Mouse (Mus musculus) stomach, embryonic 14.5 days (tissue): ENCODE results near the gene Sorcs2. TPM values are rescaled to one million over a fixed set of nuclear protein-coding genes. Genes with fewer than 3 reads are reported as not detected.

Experiments
- ATAC-seq: fragments of 200-750 bp; cut with Nextera tagmentation; 2 replicates; pipeline ENCODE4 v1.8.0; 2017; ENCODE audit warnings: low read depth, moderate TSS enrichment; ENCODE audit not compliant: insufficient number of reproducible peaks, insufficient read depth, low FRiP score
- H3K27ac ChIP-seq: fragments of 300-500 bp; sonication (generic); 2 replicates; pipeline ENCODE4 v1.5.1; 2014; ENCODE audit warnings: mild to moderate bottlenecking, low read length, moderate library complexity, mixed read lengths
- H3K27me3 ChIP-seq: fragments of 300-500 bp; sonication (generic); 2 replicates; pipeline ENCODE4 v1.6.1; 2014; ENCODE audit warnings: low read length, control low read depth, mixed read lengths; ENCODE audit not compliant: control insufficient read depth, insufficient read depth
- H3K36me3 ChIP-seq: fragments of 300-500 bp; sonication (generic); 2 replicates; pipeline ENCODE4 v1.6.1; 2014; ENCODE audit warnings: mild to moderate bottlenecking, control low read depth, low read length, moderate library complexity, mixed read lengths; ENCODE audit not compliant: control insufficient read depth, insufficient read depth
- H3K4me1 ChIP-seq: fragments of 300-500 bp; sonication (generic); 2 replicates; pipeline ENCODE4 v1.6.1; 2014; ENCODE audit warnings: low read length, control low read depth, mixed read lengths; ENCODE audit not compliant: control insufficient read depth, insufficient read depth
- H3K4me2 ChIP-seq: fragments of 300-500 bp; sonication (generic); replicated peaks from 2 replicates; pipeline ENCODE4 v1.6.1; 2014; ENCODE audit warnings: low read depth, low read length, control low read depth
- H3K4me3 ChIP-seq: fragments of 300-500 bp; sonication (generic); 2 replicates; pipeline ENCODE4 v1.5.1; 2014; ENCODE audit warnings: low read depth, low read length, control low read depth
- H3K9ac ChIP-seq: fragments of 300-500 bp; sonication (generic); replicated peaks from 2 replicates; pipeline ENCODE4 v1.6.1; 2014; ENCODE audit warnings: low read depth, mild to moderate bottlenecking, control low read depth, low read length, moderate library complexity, mixed read lengths
- H3K9me3 ChIP-seq: fragments of 300-500 bp; sonication (generic); 2 replicates; pipeline ENCODE4 v1.6.1; 2016; ENCODE audit warnings: low read depth, low read length, control low read depth; ENCODE audit not compliant: control insufficient read depth
- WGBS: fragments of 180-500 bp; shearing (Covaris S2); extraction: QIAGEN DNeasy Blood & Tissue Kit; methylation state at CpG from one replicate; pipeline ENCODE4 v1.1.7; 2014; 5-methylcytosine and 5-hydroxymethylcytosine counted together
- polyA plus RNA-seq: library from polyadenylated mRNA; unstranded; fragments of >200 nt; fragmentation: Nextera tagmentation; extraction: Ambion mirVana; gene quantifications from 2 replicates; pipeline ENCODE4 v1.2.1, GENCODE M21; 2014

Sorcs2 gene
- polyA plus RNA-seq, 1 experiment from 2014 or later, result 14.5 TPM

GRCm38 (mm10) chr5:35981341-35981740, 416.6 kb downstream of the Sorcs2 start:
- Histone ChIP-seq H3K4me3 (no peak overlapping the region), H3K36me3 (peaks cover 39% of the 10 kb centered on the region)
- 86% methylated on average over 5 of the region's 5 CpGs for WGBS

GRCm38 (mm10) chr5:35980542-35980941, 417.4 kb downstream of the Sorcs2 start:
- no peak for ATAC-seq
- no peak overlapping the region for H3K4me3 ChIP-seq
- H3K36me3 ChIP-seq, result peaks cover 43% of the 10 kb centered on the region
- no peak overlapping the region for H3K9ac ChIP-seq
- H3K9me3 ChIP-seq, result no peaks in the 10 kb centered on the region
- H3K4me1 ChIP-seq, result no peaks in the 10 kb centered on the region
- no peak overlapping the region for H3K27ac ChIP-seq
- WGBS, result 87% methylated on average over 5 of the region's 5 CpGs
- H3K27me3 ChIP-seq, result no peaks in the 10 kb centered on the region
- no peak overlapping the region for H3K4me2 ChIP-seq

More at GRCm38 (mm10) chr5:35981341-35981740, 416.6 kb downstream of the Sorcs2 start:
- ATAC-seq, result no peak
- Histone ChIP-seq H3K27me3 (no peaks in the 10 kb centered on the region), H3K9ac (no peak overlapping the region), H3K4me2 (no peak overlapping the region), H3K27ac (no peak overlapping the region), H3K4me1 (no peaks in the 10 kb centered on the region), H3K9me3 (no peaks in the 10 kb centered on the region)

GRCm38 (mm10) chr5:35975681-35976080, 422.3 kb downstream of the Sorcs2 start:
- no peak overlapping the region for H3K27ac ChIP-seq
- H3K36me3 ChIP-seq, result peaks cover 21% of the 10 kb centered on the region
- no peak overlapping the region for H3K4me3 ChIP-seq
- no peaks in the 10 kb centered on the region for H3K27me3 ChIP-seq
- no peak for ATAC-seq
- no peak overlapping the region for H3K9ac ChIP-seq
- no peaks in the 10 kb centered on the region for H3K9me3 ChIP-seq
- peaks cover 32% of the 10 kb centered on the region for H3K4me1 ChIP-seq
- WGBS, result 10% methylated on average over 5 of the region's 5 CpGs
- no peak overlapping the region for H3K4me2 ChIP-seq

- Histone ChIP-seq H3K27ac (peak overlapping the region; percentile 87), H3K36me3 (peaks cover 22% of the 10 kb centered on the region), H3K4me2 (no peak overlapping the region), H3K4me3 (no peak overlapping the region), H3K4me1 (peaks cover 42% of the 10 kb centered on the region), H3K27me3 (no peaks in the 10 kb centered on the region), H3K9me3 (no peaks in the 10 kb centered on the region), H3K9ac (no peak overlapping the region)
- WGBS, result 65% methylated on average over 15 of the region's 15 CpGs
- no peak for ATAC-seq
Measured at GRCm38 (mm10) chr5:35974265-35974664, 423.7 kb downstream of the Sorcs2 start.

DNA sequence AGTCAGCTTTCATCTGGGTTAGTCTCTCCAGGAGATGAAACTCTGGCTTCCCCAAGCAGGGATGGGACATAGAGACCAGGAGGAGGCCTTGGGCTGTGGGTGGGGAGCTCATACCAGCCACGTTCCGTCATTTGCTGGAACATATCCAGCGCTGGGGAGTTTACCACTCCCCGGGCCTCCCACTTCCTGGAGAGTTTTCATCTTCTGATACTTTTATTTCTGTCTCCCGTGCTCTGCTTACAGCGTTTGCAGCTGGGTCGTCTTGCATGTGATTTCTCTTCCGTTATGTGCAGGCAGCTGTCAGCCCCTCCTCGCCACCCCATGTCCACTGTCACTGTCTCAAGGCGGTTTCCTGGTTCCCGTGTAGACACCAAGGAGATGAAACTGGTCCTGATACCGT, 424.1 kb downstream of the Sorcs2 start:
- WGBS, result 24% methylated on average over 12 of the region's 12 CpGs
- no peak overlapping the region for H3K4me3 ChIP-seq
- peak overlapping the region; percentile 87 for H3K27ac ChIP-seq
- no peak overlapping the region for H3K9ac ChIP-seq
- peak; percentile 51 for ATAC-seq
- H3K4me2 ChIP-seq, result no peak overlapping the region
- no peaks in the 10 kb centered on the region for H3K27me3 ChIP-seq
- H3K4me1 ChIP-seq, result peaks cover 42% of the 10 kb centered on the region
- no peaks in the 10 kb centered on the region for H3K9me3 ChIP-seq
- H3K36me3 ChIP-seq, result peaks cover 23% of the 10 kb centered on the region

DNA sequence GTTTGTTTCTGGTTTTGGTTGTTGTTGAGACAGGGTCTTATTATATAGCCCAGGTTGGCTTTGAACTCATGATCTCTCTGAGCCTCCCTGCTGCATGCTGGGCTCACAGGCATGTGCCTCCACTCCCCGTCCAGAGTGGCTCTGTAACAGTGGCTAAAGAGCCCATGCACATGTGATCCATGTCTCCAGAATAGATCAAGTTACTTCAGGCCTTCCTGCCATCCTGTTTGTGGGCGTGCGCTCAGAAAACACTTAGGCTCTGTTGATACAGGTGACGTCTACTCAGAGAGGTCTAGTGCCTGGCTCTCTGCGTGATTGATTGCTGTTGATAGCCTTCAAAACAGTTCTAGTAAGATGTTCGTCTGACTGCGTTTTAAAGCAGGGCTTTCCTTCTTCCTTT, 425.2 kb downstream of the Sorcs2 start:
- Histone ChIP-seq H3K27me3 (no peaks in the 10 kb centered on the region), H3K4me2 (no peak overlapping the region), H3K27ac (peak overlapping the region; percentile 87; the same call in 1 of the 2 replicates), H3K4me3 (no peak overlapping the region), H3K36me3 (peaks cover 30% of the 10 kb centered on the region), H3K9me3 (no peaks in the 10 kb centered on the region), H3K9ac (no peak overlapping the region), H3K4me1 (peaks cover 42% of the 10 kb centered on the region)
- no peak; the same call in 1 of the 2 replicates for ATAC-seq
- WGBS, result 33% methylated on average over 7 of the region's 7 CpGs

DNA sequence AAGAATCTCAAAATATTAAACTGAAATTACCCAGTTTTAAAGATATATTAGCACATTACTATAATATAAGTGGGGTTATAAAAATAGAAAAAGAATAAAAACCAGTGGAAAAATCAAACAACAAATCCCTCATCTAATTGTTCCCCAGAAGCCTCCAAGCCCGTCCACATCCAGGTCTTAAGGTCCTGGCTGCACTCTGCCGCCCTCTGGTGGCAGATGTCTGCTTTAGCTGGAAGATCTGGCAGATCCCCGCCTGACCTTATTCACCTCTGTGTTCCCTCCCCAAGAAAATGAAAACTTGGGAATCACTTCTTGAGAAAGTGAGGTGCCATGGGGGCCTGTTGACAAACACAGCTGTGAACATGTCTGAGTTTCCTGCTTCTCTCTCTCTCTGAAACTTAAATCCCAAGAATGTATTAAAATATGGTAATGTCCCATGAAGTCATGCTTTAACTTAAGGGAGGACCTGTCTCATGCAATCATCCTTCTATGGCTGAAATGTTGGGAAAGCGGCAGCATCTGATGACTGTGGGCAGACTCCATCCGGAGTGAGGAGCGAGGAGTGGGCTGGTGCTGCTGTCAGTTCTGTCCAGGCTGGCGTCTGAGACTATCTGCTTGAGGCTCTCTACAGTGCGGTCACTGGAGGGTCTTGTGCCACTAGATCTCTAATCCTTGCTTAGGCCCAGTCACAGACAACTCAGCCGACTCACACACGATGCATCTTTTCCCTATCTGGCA, 425.9 kb downstream of the Sorcs2 start:
- Histone ChIP-seq H3K9me3 (no peaks in the 10 kb centered on the region), H3K27ac (peak overlapping the region; percentile 87; the same call in 1 of the 2 replicates), H3K9ac (no peak overlapping the region), H3K4me2 (no peak overlapping the region), H3K36me3 (peaks cover 25% of the 10 kb centered on the region), H3K4me1 (peaks cover 42% of the 10 kb centered on the region), H3K4me3 (no peak overlapping the region), H3K27me3 (no peaks in the 10 kb centered on the region)
- no peak for ATAC-seq
- 63% methylated on average over 10 of the region's 10 CpGs for WGBS

DNA sequence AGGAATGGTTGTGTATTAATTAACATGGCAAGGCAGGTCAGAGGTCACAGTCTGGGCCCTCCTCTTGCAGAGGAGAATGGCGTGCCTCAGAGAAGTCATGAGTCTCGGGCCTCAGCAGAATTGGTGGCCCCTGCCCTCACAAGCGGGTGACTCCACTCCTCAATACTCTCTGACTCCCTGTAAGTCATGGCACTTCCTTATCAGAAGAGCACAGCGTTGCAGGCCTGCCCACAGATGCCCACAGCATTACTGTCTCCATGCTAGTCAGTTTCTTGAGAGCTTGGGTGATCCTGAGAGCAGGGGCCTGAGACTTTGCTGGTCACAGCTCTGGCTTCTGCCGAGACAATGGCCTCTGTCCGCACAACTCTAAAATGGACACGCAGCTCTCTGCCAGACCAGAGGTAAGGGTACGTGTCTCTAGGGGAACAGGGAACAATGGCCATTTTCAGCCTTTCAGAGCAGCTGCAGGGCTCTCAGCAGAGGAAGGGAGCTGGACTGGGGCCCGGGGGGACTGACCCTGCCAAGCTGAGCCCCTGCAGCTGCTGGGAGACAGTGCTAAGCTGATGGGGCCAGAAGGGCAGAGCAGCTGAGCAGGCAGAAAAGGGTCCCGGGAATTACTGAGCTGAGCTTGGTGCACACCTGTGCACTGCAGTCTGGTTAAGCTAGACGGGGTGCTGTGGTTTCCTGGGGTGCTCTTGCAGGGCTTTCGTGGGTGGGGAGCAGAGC, 427.4 kb downstream of the Sorcs2 start:
- Histone ChIP-seq H3K4me2 (no peak overlapping the region), H3K36me3 (peaks cover 14% of the 10 kb centered on the region; the same call in 1 of the 2 replicates), H3K4me1 (peaks cover 42% of the 10 kb centered on the region), H3K9ac (no peak overlapping the region), H3K27me3 (no peaks in the 10 kb centered on the region), H3K9me3 (no peaks in the 10 kb centered on the region), H3K4me3 (no peak overlapping the region), H3K27ac (peak overlapping the region; percentile 59)
- ATAC-seq, result no peak; the same call in 1 of the 2 replicates
- 40% methylated on average over 12 of the region's 12 CpGs for WGBS
